Mouse (Mus musculus): ENCODE measurements around the gene Igf1r.

- TF ChIP-seq CTCF (IDR thresholded peaks at IDR 0.05; ENCODE audit: low read depth): no peak
- no peak for TF ChIP-seq EP300 (optimal IDR thresholded peaks at IDR 0.05)
Measured at GRCm38 (mm10) chr7:67960701-67961100, 8.1 kb downstream of the Igf1r start.
